Mouse (Mus musculus) heart, embryonic 12.5 days (tissue): ENCODE measurements around the gene 1700013G24Rik. TPM values are rescaled to one million over a fixed set of nuclear protein-coding genes. Genes with fewer than 3 reads are reported as not detected.
A peak's percentile ranks its signal among the peaks of the same experiment; 100 is the strongest.

Experiments used
- ATAC-seq: fragments of 200-750 bp; cut with Nextera tagmentation; 2 replicates; pipeline ENCODE4 v1.8.0; 2017; ENCODE audit warnings: moderate TSS enrichment, moderate library complexity; ENCODE audit not compliant: insufficient number of reproducible peaks, low FRiP score
- H3K27ac ChIP-seq: fragments of 300-500 bp; sonication (generic); 2 replicates; pipeline ENCODE4 v1.5.1; 2016; ENCODE audit warnings: mild to moderate bottlenecking, moderate library complexity; ENCODE audit not compliant: poor library complexity, severe bottlenecking
- H3K27me3 ChIP-seq: fragments of 300-500 bp; sonication (generic); replicated peaks from 2 replicates; pipeline ENCODE4 v1.6.1; 2016; ENCODE audit warnings: mild to moderate bottlenecking, moderate library complexity
- H3K36me3 ChIP-seq: fragments of 300-500 bp; sonication (generic); 2 replicates; pipeline ENCODE4 v1.6.1; 2016; ENCODE audit warnings: mild to moderate bottlenecking, moderate library complexity
- H3K4me1 ChIP-seq: fragments of 300-500 bp; sonication (generic); replicated peaks from 2 replicates; pipeline ENCODE4 v1.6.1; 2016; ENCODE audit warnings: mild to moderate bottlenecking
- H3K4me2 ChIP-seq: fragments of 300-500 bp; sonication (generic); 2 replicates; pipeline ENCODE4 v1.6.1; 2016; ENCODE audit warnings: mild to moderate bottlenecking, moderate library complexity
- H3K4me3 ChIP-seq: fragments of 300-500 bp; sonication (generic); 2 replicates; pipeline ENCODE4 v1.5.1; 2016; ENCODE audit warnings: mild to moderate bottlenecking
- H3K9ac ChIP-seq: fragments of 300-500 bp; sonication (generic); 2 replicates; pipeline ENCODE4 v1.6.1; 2016; ENCODE audit warnings: mild to moderate bottlenecking, moderate library complexity
- H3K9me3 ChIP-seq: fragments of 300-500 bp; sonication (generic); replicated peaks from 2 replicates; pipeline ENCODE4 v1.6.1; 2016; ENCODE audit warnings: mild to moderate bottlenecking, moderate library complexity
- WGBS: fragments of 180-500 bp; shearing (Covaris S2); methylation state at CpG from one replicate; pipeline ENCODE4 v1.1.7; 2016; 5-methylcytosine and 5-hydroxymethylcytosine counted together
- polyA plus RNA-seq: library from polyadenylated mRNA; unstranded; fragments of >200 nt; fragmentation: Nextera tagmentation; extraction: Ambion mirVana; gene quantifications from 2 replicates; pipeline ENCODE4 v1.2.1, GENCODE M21; 2016

1700013G24Rik gene
- polyA plus RNA-seq, 1 experiment from 2014 or later, result not detected

DNA sequence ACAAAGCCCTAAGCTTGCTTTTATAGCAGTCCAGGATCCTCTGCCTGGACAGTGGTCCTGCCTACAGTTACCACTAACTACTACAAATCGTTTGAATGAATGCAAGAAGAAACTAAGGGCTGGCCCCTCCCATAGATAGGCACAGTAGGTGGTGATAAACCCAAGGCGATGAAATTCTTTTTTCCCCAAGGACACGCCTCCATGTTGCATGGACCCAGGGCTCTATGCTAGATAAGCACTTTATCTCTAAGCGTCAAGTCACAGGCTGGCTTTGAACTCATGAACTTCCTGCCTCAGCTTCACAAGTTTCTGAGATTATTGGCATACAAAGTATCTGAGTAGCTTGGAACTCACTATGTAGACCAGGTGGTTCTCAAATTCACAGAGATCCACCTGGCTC, 4.2 kb downstream of the 1700013G24Rik start:
- 22% methylated on average over 4 of the region's 4 CpGs for WGBS
- no peak overlapping the region for H3K9ac ChIP-seq
- no peak overlapping the region for H3K4me2 ChIP-seq
- H3K4me3 ChIP-seq, result no peak overlapping the region
- no peak; the same call in 1 of the 2 replicates for ATAC-seq
- no peaks in the 10 kb centered on the region for H3K9me3 ChIP-seq
- H3K36me3 ChIP-seq, result no peaks in the 10 kb centered on the region
- H3K27me3 ChIP-seq, result no peaks in the 10 kb centered on the region
- H3K4me1 ChIP-seq, result peaks cover 45% of the 10 kb centered on the region
- H3K27ac ChIP-seq, result no peak overlapping the region

DNA sequence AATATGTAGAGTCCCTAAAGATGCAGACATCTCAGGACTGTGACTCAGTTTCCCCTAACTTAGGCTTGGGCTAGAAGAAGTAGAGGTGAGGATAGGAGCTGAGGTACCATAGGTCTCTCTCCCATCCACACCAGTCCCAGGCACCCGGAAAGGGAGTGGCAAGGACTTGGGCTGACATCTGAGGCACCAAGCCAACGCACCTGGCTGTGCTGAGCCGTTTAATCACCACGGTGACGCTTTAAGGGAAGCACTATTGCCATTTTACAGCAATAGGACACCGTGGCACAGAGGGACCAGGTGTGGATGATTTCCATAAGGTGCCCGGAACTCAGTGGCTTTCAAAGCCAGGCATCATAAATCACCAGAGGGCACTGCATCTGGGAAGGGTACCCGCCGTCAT, 5.2 kb downstream of the 1700013G24Rik start:
- no peaks in the 10 kb centered on the region for H3K27me3 ChIP-seq
- H3K4me2 ChIP-seq, result no peak overlapping the region
- no peak overlapping the region for H3K4me3 ChIP-seq
- no peak overlapping the region for H3K27ac ChIP-seq
- no peak overlapping the region for H3K9ac ChIP-seq
- ATAC-seq, result no peak
- peaks cover 44% of the 10 kb centered on the region for H3K4me1 ChIP-seq
- WGBS, result 84% methylated on average over 9 of the region's 9 CpGs
- H3K36me3 ChIP-seq, result no peaks in the 10 kb centered on the region
- H3K9me3 ChIP-seq, result no peaks in the 10 kb centered on the region

DNA sequence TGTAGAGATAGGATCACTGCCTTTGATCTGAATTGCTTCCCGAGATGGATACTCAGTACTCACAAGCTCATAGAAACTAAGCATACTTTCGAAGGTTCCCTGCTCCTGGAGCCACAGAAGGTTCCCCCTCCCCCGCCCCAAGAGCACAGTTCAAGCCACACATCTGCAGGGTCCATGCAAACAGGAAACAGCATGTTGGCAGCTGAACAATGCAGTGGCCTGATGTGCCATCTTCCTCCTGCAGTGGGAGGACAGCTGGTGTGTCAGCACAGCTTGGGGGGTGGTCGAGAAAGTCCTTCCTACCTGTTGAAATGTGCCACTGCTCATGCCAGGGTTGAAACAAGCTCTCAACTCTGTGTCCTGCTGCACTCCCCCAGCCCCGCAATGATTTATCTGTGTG, 5.8 kb downstream of the 1700013G24Rik start:
- ATAC-seq, result no peak
- no peaks in the 10 kb centered on the region for H3K36me3 ChIP-seq
- no peak overlapping the region for H3K9ac ChIP-seq
- no peak overlapping the region for H3K27ac ChIP-seq
- peaks cover 38% of the 10 kb centered on the region for H3K4me1 ChIP-seq
- no peak overlapping the region for H3K4me2 ChIP-seq
- no peaks in the 10 kb centered on the region for H3K9me3 ChIP-seq
- 51% methylated on average over 5 of the region's 5 CpGs for WGBS
- no peaks in the 10 kb centered on the region for H3K27me3 ChIP-seq
- no peak overlapping the region for H3K4me3 ChIP-seq

DNA sequence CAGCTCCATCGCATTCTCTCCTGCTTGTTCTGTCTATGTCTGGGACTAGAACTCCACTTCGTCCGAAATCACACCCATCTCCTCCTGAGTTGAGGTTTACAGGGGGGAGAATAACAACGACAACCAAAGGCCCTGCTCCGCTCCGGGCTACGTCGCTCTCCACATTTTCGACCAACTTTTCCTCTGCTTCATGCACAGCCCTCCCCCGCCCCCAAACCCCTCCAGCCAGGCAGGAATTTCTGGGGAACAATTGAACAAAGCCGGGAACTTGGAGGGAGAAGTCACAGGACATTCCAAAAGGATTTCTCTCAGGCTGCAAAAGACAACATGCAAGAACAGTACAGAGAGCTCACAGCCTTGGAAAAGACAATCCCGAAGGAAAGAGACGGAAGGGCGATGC, 7.6 kb downstream of the 1700013G24Rik start:
- Histone ChIP-seq H3K9me3 (no peaks in the 10 kb centered on the region), H3K27ac (peak overlapping the region; percentile 55), H3K9ac (no peak overlapping the region), H3K4me3 (no peak overlapping the region), H3K4me2 (no peak overlapping the region), H3K36me3 (no peaks in the 10 kb centered on the region), H3K4me1 (peaks cover 50% of the 10 kb centered on the region), H3K27me3 (no peaks in the 10 kb centered on the region)
- ATAC-seq, result no peak
- WGBS, result 69% methylated on average over 14 of the region's 14 CpGs

DNA sequence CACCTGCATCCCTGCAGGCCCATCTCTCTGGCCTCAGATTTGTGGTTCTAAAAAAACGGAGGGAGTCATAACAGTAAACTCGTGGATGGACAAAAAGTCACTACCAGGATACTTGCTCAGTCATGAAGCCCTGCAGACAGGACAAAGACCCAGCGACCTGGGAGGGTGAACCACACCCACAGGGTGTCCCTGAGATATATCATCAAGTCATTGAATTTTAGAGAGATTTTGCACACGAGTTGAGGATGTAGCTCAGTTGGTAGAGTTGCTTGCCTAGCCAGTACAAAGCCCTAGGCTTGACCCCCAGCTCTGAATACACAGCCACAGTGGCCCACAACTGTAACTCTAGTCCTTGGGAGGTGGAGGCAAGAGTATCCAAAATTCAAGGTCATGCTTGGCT, 8.1 kb downstream of the 1700013G24Rik start:
- Histone ChIP-seq H3K9ac (no peak overlapping the region), H3K27ac (peak overlapping the region; percentile 55; the same call in 1 of the 2 replicates), H3K9me3 (no peaks in the 10 kb centered on the region), H3K4me3 (no peak overlapping the region), H3K27me3 (no peaks in the 10 kb centered on the region), H3K4me1 (peaks cover 50% of the 10 kb centered on the region), H3K36me3 (no peaks in the 10 kb centered on the region), H3K4me2 (no peak overlapping the region)
- WGBS, result 65% methylated on average over 4 of the region's 4 CpGs
- no peak for ATAC-seq

DNA sequence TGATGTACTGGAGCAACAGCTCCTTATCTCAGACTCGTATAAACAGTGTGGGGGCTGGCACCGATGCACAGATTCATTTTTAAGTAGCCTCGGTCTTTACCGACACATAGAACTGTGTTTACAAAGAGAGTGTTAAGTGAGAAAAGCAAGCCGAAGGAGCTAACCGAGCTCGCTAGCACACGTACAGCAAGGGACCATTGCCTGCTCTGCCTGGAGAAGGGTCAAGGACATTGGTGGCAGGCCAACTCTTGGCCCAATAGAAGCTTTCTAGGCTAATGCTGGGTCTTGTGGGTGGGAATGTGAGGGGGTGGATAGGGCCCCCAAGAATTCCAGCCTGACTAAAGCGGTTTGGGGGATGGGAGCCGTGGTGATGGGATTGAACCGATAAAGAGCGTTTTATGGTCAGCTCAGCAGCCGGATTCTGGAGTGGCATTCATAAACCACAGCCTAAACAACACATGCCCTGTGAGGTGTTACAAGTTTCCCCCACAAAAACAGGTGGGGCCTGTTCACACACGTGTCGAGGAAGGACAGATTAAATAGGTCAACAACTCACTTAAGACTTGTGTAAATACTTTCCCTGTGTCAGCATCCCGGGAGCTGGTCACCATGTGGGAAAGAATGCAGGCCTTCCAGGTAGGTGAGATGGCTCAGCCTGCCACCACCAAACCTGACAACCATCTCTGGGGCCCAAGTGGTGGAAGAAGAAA, 9.1 kb downstream of the 1700013G24Rik start:
- Histone ChIP-seq H3K4me1 (peaks cover 56% of the 10 kb centered on the region), H3K27ac (0 out of 2 replicates have a peak overlapping the region, but pooled peaks have one; percentile 9), H3K4me3 (no peak overlapping the region), H3K27me3 (no peaks in the 10 kb centered on the region), H3K9ac (no peak overlapping the region), H3K36me3 (no peaks in the 10 kb centered on the region), H3K4me2 (no peak overlapping the region), H3K9me3 (no peaks in the 10 kb centered on the region)
- ATAC-seq, result no peak
- WGBS, result 60% methylated on average over 16 of the region's 16 CpGs

DNA sequence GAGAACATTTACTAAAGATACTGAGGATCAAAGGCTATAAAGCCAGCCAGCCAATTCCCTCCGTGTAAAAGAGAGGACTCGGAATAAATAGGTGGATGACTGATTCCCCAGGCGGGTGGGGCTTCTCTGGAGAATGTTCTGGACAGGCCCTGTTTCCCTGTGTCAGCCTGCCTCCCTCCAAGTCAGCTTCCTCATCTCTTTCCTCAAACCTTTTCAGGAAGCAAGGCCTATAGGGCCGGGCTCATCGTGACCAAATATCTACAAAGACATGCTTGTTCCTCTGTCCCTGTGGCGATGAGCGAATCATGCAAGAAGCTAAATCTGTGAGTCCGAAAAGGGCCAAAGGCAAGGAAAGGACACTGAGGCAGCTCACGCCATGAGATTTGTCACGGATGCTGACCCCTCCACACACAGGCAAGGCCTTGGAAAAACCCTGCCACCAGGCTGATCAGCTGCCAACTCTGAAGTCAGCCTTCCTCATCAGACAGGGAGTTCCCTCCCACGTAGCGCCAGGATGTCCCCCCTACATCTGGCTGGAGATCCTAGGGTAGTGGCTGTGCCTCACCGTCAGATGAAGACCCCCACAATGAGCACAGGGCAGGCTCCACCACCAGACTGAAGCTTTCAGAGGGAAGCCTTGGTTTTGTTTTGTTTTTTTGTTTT, 12.2 kb downstream of the 1700013G24Rik start:
- H3K9ac ChIP-seq, result no peak overlapping the region
- H3K4me1 ChIP-seq, result peaks cover 63% of the 10 kb centered on the region
- H3K9me3 ChIP-seq, result no peaks in the 10 kb centered on the region
- WGBS, result 59% methylated on average over 13 of the region's 13 CpGs
- no peak overlapping the region for H3K4me2 ChIP-seq
- no peaks in the 10 kb centered on the region; the same call in 1 of the 2 replicates for H3K36me3 ChIP-seq
- no peak for ATAC-seq
- H3K27me3 ChIP-seq, result no peaks in the 10 kb centered on the region
- H3K4me3 ChIP-seq, result no peak overlapping the region
- H3K27ac ChIP-seq, result peak overlapping the region; percentile 69

DNA sequence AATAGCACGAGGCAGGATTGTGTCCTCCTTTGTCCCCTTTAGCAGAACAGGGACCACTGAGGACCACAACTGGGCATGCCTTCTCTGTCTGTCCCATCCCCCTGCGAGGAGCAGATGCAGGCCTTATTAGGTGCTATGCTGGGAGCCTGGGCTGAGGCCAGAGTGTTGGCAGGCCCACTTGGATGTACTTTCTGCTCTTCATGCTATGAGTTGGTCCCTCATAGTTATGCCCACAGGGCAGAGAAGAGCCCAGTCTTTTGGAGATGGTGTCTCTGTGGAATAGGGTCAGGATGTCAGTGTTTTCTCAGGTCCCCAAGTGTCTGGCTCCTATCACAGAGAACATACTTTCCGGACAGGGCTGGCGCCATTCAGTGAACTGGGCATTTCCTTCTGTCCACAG, 13.9 kb downstream of the 1700013G24Rik start:
- Histone ChIP-seq H3K4me2 (no peak overlapping the region), H3K4me1 (peaks cover 66% of the 10 kb centered on the region), H3K4me3 (no peak overlapping the region), H3K27me3 (no peaks in the 10 kb centered on the region), H3K36me3 (no peaks in the 10 kb centered on the region; the same call in 1 of the 2 replicates), H3K9me3 (no peaks in the 10 kb centered on the region), H3K9ac (no peak overlapping the region), H3K27ac (peak overlapping the region; percentile 90)
- ATAC-seq, result peak; percentile 33
- WGBS, result 46% methylated on average over 4 of the region's 4 CpGs

DNA sequence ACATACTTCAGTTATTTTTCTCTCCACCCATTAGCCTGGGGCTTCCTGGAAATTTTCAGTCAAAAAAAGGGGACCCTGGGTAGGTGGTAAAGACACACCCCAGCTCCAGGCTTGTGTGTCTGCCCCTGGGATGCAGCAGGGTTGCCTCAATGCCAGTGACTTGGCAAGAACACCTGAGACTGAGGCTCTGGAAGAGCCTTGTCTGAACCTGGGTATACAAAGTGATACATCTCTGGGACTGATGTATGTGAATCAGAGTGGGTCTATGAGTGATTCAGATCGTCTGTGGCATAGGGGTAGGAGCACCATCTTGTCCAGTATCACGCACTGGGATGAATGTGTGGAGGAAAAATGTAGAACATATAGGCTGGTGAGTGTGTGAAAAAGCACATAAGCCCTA, 14.4 kb downstream of the 1700013G24Rik start:
- Histone ChIP-seq H3K9ac (0 out of 2 replicates have a peak overlapping the region, but pooled peaks have one; percentile 66), H3K4me2 (no peak overlapping the region; the same call in 1 of the 2 replicates), H3K4me3 (no peak overlapping the region), H3K9me3 (no peaks in the 10 kb centered on the region), H3K27me3 (no peaks in the 10 kb centered on the region), H3K27ac (peak overlapping the region; percentile 90), H3K4me1 (peaks cover 63% of the 10 kb centered on the region), H3K36me3 (no peaks in the 10 kb centered on the region; the same call in 1 of the 2 replicates)
- peak; percentile 0; the same call in 1 of the 2 replicates for ATAC-seq
- WGBS, result 76% methylated on average over 2 of the region's 2 CpGs

DNA sequence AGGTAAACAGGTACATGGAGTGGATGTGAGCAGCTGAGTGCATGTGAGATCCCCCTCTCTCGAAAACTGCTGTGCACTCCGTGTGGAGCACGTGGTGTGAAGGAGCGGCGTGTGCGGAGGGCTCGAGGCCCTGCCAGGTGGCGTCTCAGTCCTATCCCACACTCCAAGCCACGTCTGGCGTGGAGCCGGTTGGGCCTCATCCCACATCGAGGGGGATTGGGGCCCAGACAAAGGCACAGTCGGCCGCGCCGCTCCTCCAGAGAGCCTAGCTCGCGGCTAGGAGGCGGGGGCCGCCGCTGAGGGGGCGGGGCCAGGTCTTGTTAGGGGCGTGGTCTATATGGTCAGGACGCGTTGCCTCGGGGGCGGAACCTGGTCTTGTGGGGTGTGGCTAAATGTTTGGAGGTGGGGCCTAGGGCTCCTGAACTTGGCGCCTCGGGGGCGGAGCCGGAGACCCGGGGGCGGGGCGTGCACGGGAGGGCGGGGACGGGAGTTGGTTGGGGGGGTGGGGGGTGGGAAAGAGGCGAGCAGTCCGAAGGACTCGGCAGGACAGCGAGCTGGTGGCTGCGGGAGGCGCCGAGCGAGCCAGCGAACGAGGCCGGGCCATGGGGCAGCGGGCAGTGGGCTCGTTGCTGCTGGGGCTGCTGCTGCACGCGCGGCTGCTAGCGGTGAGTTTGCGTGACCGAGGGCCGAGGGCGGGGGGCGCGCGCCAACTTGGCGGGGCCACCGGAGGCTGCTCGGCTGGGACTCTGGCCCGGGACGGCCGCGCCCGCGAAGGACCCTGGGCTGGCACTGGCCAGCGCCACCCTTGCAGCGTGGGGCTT, 15.4 kb downstream of the 1700013G24Rik start, which contains the start of gene Hspg2:
Gene Hspg2, plus strand, starts transcription at position 510 of the 821 bp plus-strand sequence.
- peaks cover 5% of the 10 kb centered on the region for H3K36me3 ChIP-seq
- peaks cover 73% of the 10 kb centered on the region for H3K4me1 ChIP-seq
- peak within 1 kb of the TSS; percentile 95 for H3K4me2 ChIP-seq
- peak within 1 kb of the TSS; percentile 88 for H3K4me3 ChIP-seq
- ATAC-seq, result peak; percentile 84
- H3K9ac ChIP-seq, result peak within 1 kb of the TSS; percentile 99
- under 1% methylated on average over 66 of the region's 72 CpGs for WGBS
- no peaks in the 10 kb centered on the region for H3K27me3 ChIP-seq
- peak within 1 kb of the TSS; percentile 93 for H3K27ac ChIP-seq
- no peaks in the 10 kb centered on the region for H3K9me3 ChIP-seq
